Mouse (Mus musculus): ENCODE measurements at regions not wholly inside any gene's neighbourhood (a gene's known extent, or its start where the extent isn't known, plus 50 kb on each side); places are given as distances from the start of the nearest gene placed in this dataset.

DNA sequence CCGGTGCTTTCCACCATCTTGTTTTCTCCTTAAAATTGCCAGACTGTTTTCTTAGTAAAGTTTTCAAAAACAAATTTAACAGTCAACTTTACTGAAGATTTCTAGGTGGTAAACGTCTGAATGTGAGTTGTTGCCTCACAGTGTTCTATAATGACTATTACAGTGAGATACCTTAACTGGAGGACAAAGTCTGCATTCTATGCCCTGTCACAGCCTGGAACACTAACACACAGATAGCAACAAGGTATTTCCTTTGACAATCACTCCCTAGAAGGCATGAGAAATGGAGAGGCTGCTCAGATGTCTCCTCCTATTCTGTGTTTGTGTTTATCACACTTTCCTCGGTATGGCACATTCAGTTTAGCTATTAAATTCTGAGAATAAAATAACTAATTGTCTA is 430.8 kb downstream of the Col12a1 start:
- TF ChIP-seq CTCF (IDR thresholded peaks at IDR 0.05; ENCODE audit: low read depth) (no peak), EP300 (IDR thresholded peaks at IDR 0.05; ENCODE audit: low read depth) (no peak)

Measured in heart, postnatal 0 days (tissue).